Mouse (Mus musculus) thymus, adult 2 months (tissue): Measurements from ENCODE around the gene Sppl2c.

ENCODE experiments used
- CTCF ChIP-seq: fragments of 200-500 bp; IDR thresholded peaks from 2 replicates; pipeline ENCODE4 v1.5.1; 2012; ENCODE audit warnings: mild to moderate bottlenecking, control low read depth, low read length, moderate library complexity, borderline replicate concordance; ENCODE audit not compliant: control insufficient read depth, poor library complexity, insufficient read depth; ENCODE audit errors: extremely low read depth
- POLR2A ChIP-seq: fragments of 200-500 bp; IDR thresholded peaks from 2 replicates; pipeline ENCODE4 v1.6.1; 2012; ENCODE audit warnings: mild to moderate bottlenecking, low read length, control low read depth, moderate library complexity; ENCODE audit not compliant: control insufficient read depth, poor library complexity, insufficient read depth; ENCODE audit errors: extremely low read depth

GRCm38 (mm10) chr11:104156391-104156790 lies 29.7 kb upstream of the Sppl2c start:
- no peak for TF ChIP-seq POLR2A
- TF ChIP-seq CTCF: no peak
